ENCODE assay signal across 15 mouse cellular contexts in genomic region chr10:117743917-117744316, GRCm38 (mm10). TPM values are rescaled to one million over a fixed set of nuclear protein-coding genes. Genes with fewer than 3 reads are reported as not detected.
DNase-seq lines count a peak whose midpoint lies in the region; ATAC-seq and TF ChIP-seq lines count a peak whose summit lies in the region.
"Had no signal": no experiment of that assay in that cellular context is flagged by ENCODE, and none has a peak within 500 bp of the region (broad histone marks: within the 10 kb centered on the region; RNA-seq: fewer than 3 reads in every experiment).

No protein-coding gene starts in this region.

- H3K9ac ChIP-seq in heart, embryonic 14.5 days (ENCODE audit: low read length): no peak overlapping the region
- H3K9ac ChIP-seq in hindbrain, embryonic 12.5 days: no peak overlapping the region
- no peak overlapping the region for H3K9ac ChIP-seq in midbrain, embryonic 12.5 days (replicated peaks)
- H3K9ac ChIP-seq: intestine, embryonic 15.5 days had no signal

- H3K9me3 ChIP-seq in heart, embryonic 14.5 days (ENCODE audit: control insufficient read depth, low read length): no peaks in the 10 kb centered on the region
- no peaks in the 10 kb centered on the region for H3K9me3 ChIP-seq in hindbrain, embryonic 12.5 days (replicated peaks)
- no peaks in the 10 kb centered on the region for H3K9me3 ChIP-seq in midbrain, embryonic 12.5 days
- H3K9me3 ChIP-seq: intestine, embryonic 15.5 days had no signal

- H3K27ac ChIP-seq in heart, embryonic 14.5 days (replicated peaks in 1 of 2; ENCODE audit: control insufficient read depth in 1 of 2, insufficient read depth in 1 of 2, low read depth in 2 of 2, low read length in 2 of 2): peak overlapping the region; percentile 19 to 39; a peak in 2 of 4 replicates
- H3K27ac ChIP-seq in brown adipose tissue, adult 24 weeks (replicated peaks; ENCODE audit: low read depth, low read length): peak overlapping the region; percentile 22
- H3K27ac ChIP-seq in hindbrain, embryonic 12.5 days: no peak overlapping the region
- H3K27ac ChIP-seq in midbrain, embryonic 12.5 days (replicated peaks): no peak overlapping the region
- H3K27ac ChIP-seq in gastrocnemius, adult 2 months: no peak overlapping the region
- H3K27ac ChIP-seq: intestine, embryonic 15.5 days had no signal

- WGBS in heart, embryonic 14.5 days: 82% methylated on average over 4 of the region's 4 CpGs
- WGBS in hindbrain, embryonic 12.5 days: 84% methylated on average over 4 of the region's 4 CpGs
- WGBS in midbrain, embryonic 12.5 days: 84% methylated on average over 4 of the region's 4 CpGs

- no peaks in the 10 kb centered on the region for H3K27me3 ChIP-seq in heart, embryonic 14.5 days (ENCODE audit: control insufficient read depth, insufficient read depth, low read length)
- H3K27me3 ChIP-seq in hindbrain, embryonic 12.5 days: no peaks in the 10 kb centered on the region
- H3K27me3 ChIP-seq in midbrain, embryonic 12.5 days: no peaks in the 10 kb centered on the region
- H3K27me3 ChIP-seq: intestine, embryonic 15.5 days had no signal

- H3K4me1 ChIP-seq in heart, embryonic 14.5 days (ENCODE audit: control insufficient read depth in 2 of 2, insufficient read depth in 2 of 2, low read length in 2 of 2): peaks cover 0 to 4% of the 10 kb centered on the region in 2 experiments; a peak in 3 of 4 replicates
- H3K4me1 ChIP-seq in brown adipose tissue, adult 24 weeks (ENCODE audit: control insufficient read depth, insufficient read depth, insufficient read length, low read length): peaks cover 2% of the 10 kb centered on the region
- H3K4me1 ChIP-seq in hindbrain, embryonic 12.5 days: peaks cover 23% of the 10 kb centered on the region
- peaks cover 23% of the 10 kb centered on the region for H3K4me1 ChIP-seq in midbrain, embryonic 12.5 days

- ATAC-seq in heart, embryonic 14.5 days (ENCODE audit: insufficient number of reproducible peaks, insufficient read depth, low FRiP score, low read depth): no peak
- ATAC-seq in hindbrain, embryonic 12.5 days (ENCODE audit: low FRiP score): no peak
- ATAC-seq in midbrain, embryonic 12.5 days (ENCODE audit: low FRiP score, low read depth): no peak
- ATAC-seq: CD4-positive, CD25-positive, alpha-beta regulatory T cell, adult 4 months; intestine, embryonic 15.5 days had no signal

- intact Hi-C loops in heart, postnatal 14 days (cut with DNase I): no loop called here
- intact Hi-C loops in gastrocnemius, adult 2 months (cut with DNase I): no loop called here

- DNase-seq in heart, postnatal 14 days: no peak
- DNase-seq in gastrocnemius, adult 2 months: no peak
- no peak for DNase-seq in thymus, postnatal 36 days
- DNase-seq in right cerebral cortex, adult 18-20 months: no peak
- DNase-seq: adrenal gland, adult 2 months; embryo, embryonic 11 days; heart, adult 18-20 months; left cerebral cortex, postnatal 4 days; spleen, adult 18-20 months had no signal

- 0 out of 2 replicates have a peak overlapping the region, but pooled peaks have one; percentile 2 for H3K4me2 ChIP-seq in heart, embryonic 14.5 days (ENCODE audit: low read length)
- H3K4me2 ChIP-seq in hindbrain, embryonic 12.5 days (replicated peaks): peak overlapping the region; percentile 62
- H3K4me2 ChIP-seq in midbrain, embryonic 12.5 days (replicated peaks): peak overlapping the region; percentile 77; the same call in 1 of the 2 replicates
- H3K4me2 ChIP-seq: intestine, embryonic 15.5 days had no signal

- H3K4me3 ChIP-seq in heart, embryonic 14.5 days (ENCODE audit: control insufficient read depth in 1 of 2, insufficient read depth in 1 of 2, low read depth in 1 of 2, low read length in 2 of 2): no peak overlapping the region
- H3K4me3 ChIP-seq in brown adipose tissue, adult 24 weeks (ENCODE audit: insufficient read depth, low read depth, low read length): no peak overlapping the region
- H3K4me3 ChIP-seq in hindbrain, embryonic 12.5 days: no peak overlapping the region
- no peak overlapping the region for H3K4me3 ChIP-seq in midbrain, embryonic 12.5 days
- no peak overlapping the region for H3K4me3 ChIP-seq in gastrocnemius, adult 2 months
- H3K4me3 ChIP-seq: intestine, embryonic 15.5 days had no signal

- TF ChIP-seq CTCF in gastrocnemius, adult 2 months (IDR thresholded peaks at IDR 0.05): no peak

- peaks cover 19% of the 10 kb centered on the region for H3K36me3 ChIP-seq in heart, embryonic 14.5 days (ENCODE audit: control insufficient read depth, insufficient read depth, low read length)
- H3K36me3 ChIP-seq in hindbrain, embryonic 12.5 days: peaks cover 28% of the 10 kb centered on the region
- peaks cover 29% of the 10 kb centered on the region for H3K36me3 ChIP-seq in midbrain, embryonic 12.5 days

RNA-seq across cellular contexts. Expression of gene Slc35e3, which starts 2.2 kb away (rescaled TPM):
- 5.9 and 7.7 TPM in 2 replicates for polyA plus RNA-seq in heart, embryonic 14.5 days (2014; fragmentation: Nextera tagmentation; extraction: Ambion mirVana)
- 1 to 10 TPM; 6.3 to 6.6 TPM for total RNA-seq in heart, postnatal 14 days (2021)
- polyA plus RNA-seq in brown adipose tissue, adult 24 weeks (2012; ENCODE audit: insufficient read depth, insufficient read length, missing spikeins): 5.0 and 11.8 TPM in 2 replicates
- polyA plus RNA-seq in hindbrain, embryonic 12.5 days (2016; fragmentation: Nextera tagmentation; extraction: Ambion mirVana): 40.2 and 46.0 TPM in 2 replicates
- 37.3 and 41.4 TPM in 2 replicates for polyA plus RNA-seq in midbrain, embryonic 12.5 days (2016; fragmentation: Nextera tagmentation; extraction: Ambion mirVana)
- total RNA-seq in gastrocnemius, adult 2 months (2021): 1 to 10 TPM; 4.6 to 5.1 TPM

RNA-seq across cellular contexts. Expression of gene Mdm2, which starts 33.4 kb away (rescaled TPM):
- polyA plus RNA-seq in heart, embryonic 14.5 days (2014; fragmentation: Nextera tagmentation; extraction: Ambion mirVana): 48.9 and 49.0 TPM in 2 replicates
- 10 to 100 TPM; 52.3 to 52.5 TPM for total RNA-seq in heart, postnatal 14 days (2021)
- polyA plus RNA-seq in brown adipose tissue, adult 24 weeks (2012; ENCODE audit: insufficient read depth, insufficient read length, missing spikeins): 17.0 and 24.8 TPM in 2 replicates
- 69.2 and 77.3 TPM in 2 replicates for polyA plus RNA-seq in hindbrain, embryonic 12.5 days (2016; fragmentation: Nextera tagmentation; extraction: Ambion mirVana)
- 74.5 and 83.8 TPM in 2 replicates for polyA plus RNA-seq in midbrain, embryonic 12.5 days (2016; fragmentation: Nextera tagmentation; extraction: Ambion mirVana)
- total RNA-seq in gastrocnemius, adult 2 months (2021): 10 to 100 TPM; 49.2 to 49.8 TPM

RNA-seq across cellular contexts. Expression of gene Nup107, which starts 48.6 kb away (rescaled TPM):
- polyA plus RNA-seq in heart, embryonic 14.5 days (2014; fragmentation: Nextera tagmentation; extraction: Ambion mirVana): 41.0 and 42.5 TPM in 2 replicates
- 1 to 10 TPM; 7.8 to 9.5 TPM for total RNA-seq in heart, postnatal 14 days (2021)
- polyA plus RNA-seq in brown adipose tissue, adult 24 weeks (2012; ENCODE audit: insufficient read depth, insufficient read length, missing spikeins): 3.6 and 4.2 TPM in 2 replicates
- 69.4 and 69.7 TPM in 2 replicates for polyA plus RNA-seq in hindbrain, embryonic 12.5 days (2016; fragmentation: Nextera tagmentation; extraction: Ambion mirVana)
- 73.3 and 77.5 TPM in 2 replicates for polyA plus RNA-seq in midbrain, embryonic 12.5 days (2016; fragmentation: Nextera tagmentation; extraction: Ambion mirVana)
- total RNA-seq in gastrocnemius, adult 2 months (2021): 1 to 10 TPM; 5.8 to 6.6 TPM

Comparison
In these comparisons a context has a peak if more than half of its experiments do, and no peak if none do; other contexts are left out.
1. H3K27ac ChIP-seq: peak in heart, embryonic 14.5 days (2 of 2) and brown adipose tissue, adult 24 weeks (single experiment); none in hindbrain, embryonic 12.5 days (single experiment), midbrain, embryonic 12.5 days (single experiment) and gastrocnemius, adult 2 months (single experiment).
2. H3K4me2 ChIP-seq: peak in every context shown above with its lines; median percentile 77 in midbrain, embryonic 12.5 days; 62 in hindbrain, embryonic 12.5 days; 2 in heart, embryonic 14.5 days.